Mouse (Mus musculus) 3134 (cell line): Measurements from ENCODE around the gene Arl6ip4.
A peak's percentile ranks its signal among the peaks of the same experiment; 100 is the strongest.

Source experiments
- DNase-seq: peaks from one replicate; pipeline ENCODE4 v3.0.0-alpha.2; 2011; ENCODE audit warnings: low spot score; ENCODE audit not compliant: insufficient read length; ENCODE audit errors: extremely low read depth

Gene Arl6ip4

GRCm38 (mm10) chr5:124093852-124094604 lies 21.9 kb upstream of the Arl6ip4 start:
- no peak for DNase-seq

GRCm38 (mm10) chr5:124095077-124095581 lies 20.8 kb upstream of the Arl6ip4 start:
- no peak for DNase-seq

DNA sequence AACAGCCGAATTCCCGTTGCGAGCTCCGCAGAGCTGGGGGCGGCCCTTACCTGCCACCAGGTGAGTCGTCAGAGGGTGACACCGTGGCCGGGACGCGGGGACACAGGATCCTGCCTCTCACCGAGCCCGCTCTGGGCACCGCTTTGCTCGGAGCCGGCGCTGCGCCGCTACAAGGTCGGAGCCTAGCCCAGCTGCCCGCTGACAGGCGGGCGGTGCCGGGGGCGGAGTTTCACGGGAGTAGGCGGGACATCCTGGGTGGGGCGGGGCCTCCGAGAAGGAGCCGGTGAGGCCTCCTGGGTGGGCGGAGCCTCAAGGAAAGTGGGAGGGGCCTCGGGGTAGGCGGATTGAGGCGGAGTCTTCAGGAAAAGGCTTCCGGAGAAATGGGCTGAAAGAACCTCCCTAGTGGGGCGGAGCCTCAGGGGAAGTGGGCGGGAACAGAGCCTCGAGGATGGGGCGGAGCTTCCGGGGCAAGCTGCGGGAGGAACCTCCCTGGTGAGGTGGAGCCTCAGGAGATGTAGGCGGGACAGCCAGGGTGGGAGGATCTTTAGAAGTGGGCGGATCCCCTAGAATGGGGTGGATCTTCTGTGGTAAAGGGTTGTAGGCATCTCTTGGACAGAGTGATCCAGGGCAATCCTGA lies 20.2 kb upstream of the Arl6ip4 start, which contains the start of gene Abcb9:
TSS of gene Abcb9 (minus strand) at position 203 of the 637 bp plus-strand sequence.
- peak; percentile 59 for DNase-seq

DNA sequence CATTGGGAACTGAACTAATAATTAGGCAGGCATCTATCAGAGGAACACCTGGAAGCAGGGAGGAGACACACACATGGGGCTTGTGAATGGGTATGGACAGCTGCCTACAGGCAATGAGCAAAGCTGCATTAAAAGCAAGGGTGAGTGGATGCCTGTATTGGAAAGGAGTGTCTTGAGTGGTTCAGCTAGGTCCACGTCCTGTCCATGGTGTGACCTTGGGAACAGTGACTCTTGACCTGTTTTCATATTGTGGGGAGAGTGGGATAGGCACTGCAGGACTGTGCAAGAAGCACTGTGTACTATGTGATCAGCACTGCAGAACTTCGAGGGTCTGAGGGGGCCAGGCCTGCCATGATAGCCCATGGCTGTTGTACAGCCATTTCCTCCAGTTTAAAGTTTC lies 17.0 kb upstream of the Arl6ip4 start:
- DNase-seq = no peak

DNA sequence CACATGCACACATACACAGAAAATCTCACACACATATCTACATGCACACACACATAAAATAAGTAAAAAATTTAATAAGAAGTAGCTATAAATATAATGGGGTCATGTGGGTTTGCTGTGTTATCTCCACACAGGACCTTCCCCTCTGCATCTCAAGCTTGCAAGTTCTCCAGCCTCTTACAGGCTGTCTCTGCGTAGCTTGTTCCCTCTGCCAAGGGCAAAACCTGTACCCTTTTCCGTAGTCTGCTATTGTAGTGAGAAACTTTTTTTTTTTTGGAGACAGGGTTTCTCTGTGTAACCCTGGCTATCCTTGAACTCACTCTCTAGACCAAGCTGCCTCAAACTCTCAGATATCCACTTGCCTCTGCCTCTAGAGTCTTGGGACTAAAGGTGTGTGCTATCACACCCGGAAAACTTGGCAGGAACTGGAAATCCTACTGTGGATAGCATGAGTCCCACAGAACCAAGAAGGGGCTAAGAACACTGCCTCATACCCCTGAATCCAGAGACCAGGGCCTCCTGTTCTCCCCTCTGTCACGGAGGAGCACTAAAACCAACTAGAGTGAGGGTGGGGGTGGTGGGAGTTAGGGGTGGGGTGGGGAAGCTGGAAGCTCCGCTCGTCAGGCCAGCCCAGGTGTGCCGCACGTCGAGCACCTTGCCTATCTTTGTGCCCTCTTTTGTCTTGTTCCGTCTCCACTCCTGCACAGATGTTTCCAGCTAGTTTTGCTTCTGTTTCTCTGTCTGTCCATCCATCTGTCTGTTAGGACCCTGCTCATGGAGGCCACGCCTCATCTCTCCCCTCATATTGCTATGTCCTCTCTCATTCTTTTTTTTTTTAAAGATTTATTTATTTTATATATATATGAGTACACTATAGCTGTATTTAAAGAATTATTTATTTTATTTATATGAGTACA lies 15.5 kb upstream of the Arl6ip4 start:
- no peak for DNase-seq

DNA sequence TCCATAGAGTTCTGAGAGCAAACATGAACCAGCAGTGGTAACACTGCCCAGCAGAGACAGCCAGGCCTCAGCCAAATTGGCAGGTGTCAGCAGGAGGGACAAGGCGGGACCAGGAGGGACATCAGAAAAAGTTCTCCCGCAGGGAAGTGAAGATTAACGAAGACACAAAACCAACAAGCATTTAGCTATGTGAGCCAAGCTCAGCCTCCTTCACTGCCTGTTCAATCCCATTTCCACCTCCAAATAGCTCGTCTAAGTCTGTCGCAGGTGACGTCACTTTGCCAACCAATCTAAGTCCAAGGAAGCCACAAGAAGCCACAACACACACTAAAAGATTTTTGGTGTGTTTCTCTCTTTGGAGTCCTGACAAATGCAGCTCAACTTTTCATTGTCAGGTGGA lies 13.6 kb upstream of the Arl6ip4 start:
- DNase-seq = no peak

DNA sequence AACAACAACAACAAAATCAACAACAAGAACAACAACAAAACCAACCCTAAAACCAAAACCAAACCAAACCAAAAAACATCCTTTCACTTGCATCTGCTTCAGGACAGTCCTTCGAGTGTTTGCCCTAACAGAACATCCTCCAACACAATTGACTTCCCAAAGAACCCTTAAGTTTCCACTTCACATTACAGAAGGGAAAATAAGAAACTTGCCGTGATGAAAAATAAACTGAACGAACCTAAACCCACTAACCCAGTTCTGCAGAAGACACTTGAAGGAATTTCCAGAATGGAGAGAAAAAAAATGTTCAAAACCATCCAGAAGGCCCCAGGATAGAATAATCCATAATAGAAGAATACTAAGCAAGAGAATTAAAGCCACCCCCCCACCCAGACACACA lies 12.9 kb upstream of the Arl6ip4 start:
- no peak for DNase-seq

DNA sequence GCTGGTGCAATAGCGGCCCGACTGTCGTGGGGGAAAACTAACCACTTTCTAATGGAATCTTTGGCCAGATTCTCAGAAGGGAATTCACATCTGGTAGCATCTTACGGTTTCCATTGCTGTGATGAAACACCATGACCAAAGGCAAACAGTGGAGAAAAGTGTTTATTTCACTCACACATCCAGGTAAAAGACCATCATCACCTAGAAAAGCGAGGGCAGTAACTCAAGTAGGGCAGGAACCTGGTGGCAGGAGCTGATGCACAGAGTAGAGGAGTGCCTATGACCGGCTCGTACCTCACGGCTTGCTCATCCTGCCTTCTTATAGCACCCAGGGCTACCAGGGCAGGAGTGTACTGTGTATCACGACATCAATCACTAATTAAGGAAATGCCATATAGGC lies 12.3 kb upstream of the Arl6ip4 start:
- DNase-seq = no peak

GRCm38 (mm10) chr5:124111077-124111741 lies 4.7 kb upstream of the Arl6ip4 start:
- peak; percentile 53 for DNase-seq

DNA sequence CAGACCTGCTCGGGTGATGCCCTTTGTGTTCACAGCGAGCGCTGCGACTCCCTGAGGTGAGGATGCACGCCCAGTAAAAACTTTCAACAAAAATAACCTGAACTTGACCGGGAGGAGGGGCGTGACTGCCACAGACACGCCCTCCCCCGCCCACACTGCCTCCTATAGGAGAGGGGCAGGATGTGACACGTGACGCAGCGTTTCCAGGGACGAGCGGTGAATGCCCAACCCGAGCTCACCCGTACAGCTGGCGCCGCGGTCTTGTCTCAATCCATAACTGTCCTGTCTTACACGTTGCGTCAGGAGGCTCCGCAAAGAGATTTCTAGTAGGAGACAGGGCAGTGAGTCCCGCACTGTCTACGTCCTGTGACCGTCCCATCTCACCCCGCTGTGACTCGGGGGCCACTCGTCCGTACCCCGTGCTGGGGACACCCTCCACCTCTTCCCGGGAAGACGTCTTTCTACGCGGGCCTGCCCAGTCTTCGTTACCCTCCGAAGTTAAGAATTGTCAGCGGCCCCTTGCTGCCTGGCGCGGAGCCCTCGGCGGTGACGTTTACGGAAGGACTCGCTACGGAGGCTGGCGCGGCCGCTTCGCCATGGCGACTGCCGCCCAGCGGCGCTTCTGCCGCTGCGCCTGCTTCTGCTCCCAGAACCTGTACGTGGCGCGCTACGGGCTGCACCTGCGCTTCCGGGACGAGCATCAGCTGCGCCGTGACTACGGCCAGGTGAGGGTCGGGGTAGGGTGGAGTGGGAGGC lies 4.0 kb upstream of the Arl6ip4 start, which contains the start of gene Ogfod2:
TSS of gene Ogfod2 (plus strand) at position 556 of the 756 bp plus-strand sequence.
- DNase-seq = peak; percentile 99

DNA sequence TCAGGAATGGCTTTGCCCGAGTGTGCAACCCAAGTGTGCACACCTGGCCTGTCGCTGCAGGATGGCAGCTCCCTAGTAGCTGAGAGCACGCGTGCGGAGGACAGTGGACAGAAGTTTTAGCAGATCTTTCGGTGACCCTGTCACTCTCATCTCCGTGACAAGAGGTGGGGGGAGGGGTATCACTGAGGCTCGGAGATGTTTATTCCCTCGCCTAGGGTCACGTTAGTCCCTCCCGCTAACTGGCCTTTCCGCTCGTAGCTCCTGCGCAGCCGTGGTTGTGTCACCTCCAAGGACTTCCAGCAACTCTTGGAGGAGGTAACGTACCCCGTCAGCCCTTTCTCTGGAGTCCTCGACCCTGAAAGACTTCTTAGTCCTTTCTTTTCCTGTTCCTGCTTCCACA lies 3.4 kb upstream of the Arl6ip4 start:
- DNase-seq = no peak

GRCm38 (mm10) chr5:124113030-124113429 lies 2.9 kb upstream of the Arl6ip4 start:
- DNase-seq = peak; percentile 72

GRCm38 (mm10) chr5:124114276-124115025 lies 1.4 kb upstream of the Arl6ip4 start:
- no peak for DNase-seq

DNA sequence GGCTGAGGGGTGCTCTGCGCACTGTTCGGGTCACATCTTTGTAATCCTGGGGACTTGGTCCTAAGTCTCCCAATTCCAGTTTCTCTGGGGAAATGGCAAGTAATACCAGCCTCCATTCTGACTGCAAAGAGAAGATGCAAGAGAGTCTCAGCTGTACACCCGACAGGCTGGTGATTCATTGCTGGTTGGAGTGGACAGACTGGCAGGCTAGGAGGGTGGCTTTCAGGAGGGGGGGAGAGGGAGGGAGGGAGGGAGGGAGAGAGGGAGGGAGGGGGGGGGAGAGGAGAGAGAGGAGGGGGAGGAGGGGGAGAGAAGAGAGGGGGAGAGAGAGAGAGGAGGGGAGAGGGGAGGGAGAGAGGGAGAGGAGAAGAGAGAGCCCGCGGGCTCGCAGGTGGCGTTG lies 358 bp upstream of the Arl6ip4 start:
- DNase-seq = no peak

DNA sequence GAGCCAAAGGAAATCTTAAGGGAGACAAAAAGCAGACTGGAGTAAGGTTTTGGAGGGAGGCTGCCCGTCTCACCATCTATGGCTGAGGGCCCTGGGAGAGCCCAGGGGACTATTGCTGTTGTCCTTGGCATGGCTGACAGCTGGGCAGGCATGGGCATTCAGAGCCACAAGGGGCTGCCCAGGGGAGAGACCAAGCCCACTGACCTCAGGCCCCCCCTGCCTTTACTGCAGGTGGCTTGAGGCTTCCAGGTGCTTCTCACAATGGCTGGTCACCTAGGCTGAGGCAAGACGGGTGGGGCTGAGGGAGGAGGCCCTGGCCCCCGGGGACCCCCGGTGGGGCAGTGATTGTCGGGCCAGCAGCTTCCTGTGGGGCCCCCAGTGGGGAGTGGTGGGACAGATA lies 3.3 kb downstream of the Arl6ip4 start:
- no peak for DNase-seq

DNA sequence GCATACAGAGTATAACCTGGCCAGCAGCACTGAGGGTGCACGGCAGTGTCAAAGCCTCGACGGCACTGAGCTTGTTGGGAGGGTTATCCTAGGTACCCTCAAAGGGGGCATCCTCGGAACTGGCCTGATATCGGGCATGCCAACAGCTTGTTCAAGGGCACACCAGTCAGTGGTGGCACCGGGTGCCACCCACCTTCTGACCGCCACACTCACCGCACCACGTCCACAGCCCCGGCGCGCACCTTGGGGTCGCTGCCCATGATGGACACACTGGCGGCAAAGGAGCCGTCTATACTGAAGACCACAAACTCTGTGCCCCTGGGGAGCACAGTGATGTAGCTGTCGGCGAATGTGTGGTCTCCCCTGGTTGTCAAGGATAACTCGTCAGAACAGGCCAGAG lies 6.5 kb downstream of the Arl6ip4 start:
- DNase-seq = no peak

- DNase-seq = no peak
Observed at GRCm38 (mm10) chr5:124125093-124125492, 9.2 kb downstream of the Arl6ip4 start.

- DNase-seq = no peak
Observed at GRCm38 (mm10) chr5:124134261-124134660, 18.4 kb downstream of the Arl6ip4 start.

DNA sequence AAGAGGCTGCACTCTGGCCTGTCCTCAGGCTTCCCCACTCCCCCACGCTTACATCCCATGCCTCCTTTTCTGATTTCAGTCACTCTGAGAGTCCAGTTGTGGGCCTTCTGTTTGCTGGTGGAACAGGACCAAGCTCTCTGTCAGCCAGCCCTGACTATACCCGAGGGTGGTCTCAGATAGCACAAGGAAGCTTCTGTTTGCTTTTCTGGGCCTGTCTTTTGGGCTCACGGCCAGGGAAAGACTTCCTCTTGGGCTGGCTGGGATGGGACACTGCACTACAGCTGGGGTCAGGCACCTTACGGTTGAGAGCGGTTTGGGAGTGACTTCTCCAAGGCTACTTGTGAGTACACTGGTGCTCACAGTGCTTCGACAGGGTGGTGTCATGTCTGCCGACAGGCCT lies 22.2 kb downstream of the Arl6ip4 start:
- no peak for DNase-seq
